Mouse (Mus musculus): Measurements from ENCODE around the gene Elf4. TPM values are rescaled to one million over a fixed set of nuclear protein-coding genes. Genes with fewer than 3 reads are reported as not detected.

Gene Elf4
- total RNA-seq, 2 experiments from 2014 or later, result 1.0 TPM

DNA sequence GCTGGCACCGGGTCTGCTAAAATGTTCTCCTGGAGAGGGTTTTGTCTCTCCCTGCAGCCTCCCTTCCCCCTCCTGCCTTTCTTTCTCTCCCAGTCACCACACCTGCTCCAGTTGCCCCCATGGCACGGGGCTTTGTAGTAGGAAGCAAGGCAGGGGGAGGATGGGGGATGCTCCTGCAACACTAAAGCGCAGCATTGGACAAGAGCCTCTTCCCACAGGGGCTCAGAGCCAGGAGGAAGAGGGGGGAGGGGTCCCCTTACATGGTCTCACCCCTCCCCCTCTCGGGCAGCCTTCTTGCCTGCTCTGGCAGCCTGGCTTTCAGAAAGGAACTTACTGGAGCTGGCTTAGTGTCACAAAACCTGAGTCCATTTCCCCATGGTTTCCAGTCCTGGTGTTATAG is 77.0 kb downstream of the Elf4 start:
- DNase-seq (ENCODE audit: low spot score in 2 of 2), result no peak

DNA sequence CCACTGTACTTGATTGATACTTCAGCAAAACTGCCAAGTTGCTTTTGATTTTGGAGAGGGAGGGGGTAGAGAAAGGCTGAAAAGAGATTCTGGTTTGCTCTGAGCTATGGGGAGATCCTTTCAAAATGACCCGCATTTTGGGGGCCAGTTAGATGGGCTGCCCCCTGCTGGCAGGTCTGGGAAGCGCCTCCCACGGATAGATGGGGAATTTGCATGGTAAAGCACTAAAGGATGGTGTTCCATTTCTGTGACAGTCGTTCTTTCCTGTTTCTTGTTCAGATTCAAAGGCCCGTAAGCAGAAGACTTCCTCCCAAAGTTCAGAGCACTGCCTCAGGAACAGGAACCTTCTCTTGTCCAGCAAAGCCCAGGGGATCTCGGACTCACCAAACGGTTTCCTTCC is 79.3 kb downstream of the Elf4 start:
- DNase-seq (ENCODE audit: low spot score in 2 of 2), result peak; percentile 60 to 63

DNA sequence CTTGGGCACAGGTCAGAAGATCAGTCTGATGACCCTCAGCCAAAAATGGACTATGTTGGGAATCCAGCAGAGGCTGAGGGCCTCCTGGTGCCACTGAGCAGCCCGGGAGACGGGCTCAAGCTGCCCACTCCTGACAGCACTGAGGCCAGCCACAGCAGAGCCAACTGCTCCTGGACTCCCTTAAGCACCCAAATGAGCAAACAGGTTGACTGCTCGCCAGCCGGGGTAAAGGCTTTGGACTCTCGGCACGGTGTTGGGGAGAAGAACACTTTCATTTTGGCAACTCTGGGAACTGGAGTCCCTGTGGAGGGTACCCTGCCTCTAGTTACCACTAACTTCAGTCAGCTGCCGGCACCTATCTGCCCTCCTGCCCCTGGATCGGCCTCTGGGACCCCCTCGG is 95.1 kb downstream of the Elf4 start:
- DNase-seq (ENCODE audit: low spot score in 2 of 2), result peak in 1 of 2 experiments; percentile 7

DNA sequence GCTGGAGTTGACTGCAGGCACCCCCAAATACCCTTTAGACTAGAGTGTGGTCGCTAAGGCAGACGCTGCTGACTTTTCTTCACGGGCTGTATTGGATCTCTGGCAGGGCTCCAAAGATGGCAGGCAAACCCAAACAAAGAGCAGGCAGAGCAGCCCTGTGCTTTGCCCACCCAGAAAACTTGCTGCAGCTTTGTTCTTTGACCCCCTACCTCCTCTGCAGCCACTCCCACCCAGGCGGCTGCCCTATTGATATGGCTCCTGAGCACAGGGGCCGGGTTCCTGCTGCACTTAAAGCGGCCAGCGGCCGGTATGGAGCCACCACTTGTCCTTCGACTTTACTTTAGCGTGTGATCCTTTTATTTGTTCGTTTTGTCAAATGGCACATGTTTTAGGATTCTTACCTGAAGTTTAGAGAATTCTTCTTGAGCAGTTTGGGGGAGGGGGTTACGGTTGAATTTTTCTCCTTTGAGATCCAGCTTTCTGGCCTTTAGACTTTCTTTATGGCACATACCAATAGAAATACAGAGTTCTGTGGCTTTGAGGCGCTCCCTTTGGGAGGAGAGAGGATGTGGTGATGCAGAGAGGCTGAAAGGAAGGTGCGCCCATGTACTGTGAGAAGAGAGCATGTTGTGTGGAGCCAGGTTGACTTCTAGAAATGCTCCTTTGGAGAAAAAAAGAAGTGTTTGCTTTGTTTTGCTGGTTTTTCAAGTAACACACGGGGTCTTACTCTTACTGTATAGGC is 96.9 kb downstream of the Elf4 start:
- no peak for DNase-seq (ENCODE audit: low spot score in 2 of 2)

Other genes starting within 250 kb of the Elf4 start
- gene Utp14a, start 206.3 kb downstream of the Elf4 start, total RNA-seq (2021), result 10 to 100 TPM; 18.4 to 22.4 TPM
- gene Bcorl1, start 121.8 kb downstream of the Elf4 start, total RNA-seq (2021), result 10 to 100 TPM; 17.6 to 19.6 TPM
- 10 to 100 TPM; 28.6 to 32.6 TPM for gene Aifm1, start 50.4 kb upstream of the Elf4 start, total RNA-seq (2021)
- gene Rab33a, start 56.2 kb upstream of the Elf4 start, total RNA-seq (2021), result 10 to 100 TPM; 23.3 to 24.2 TPM
- 10 to 100 TPM; 25.7 to 29.6 TPM for gene Zfp280c, start 131.4 kb upstream of the Elf4 start, total RNA-seq (2021)
- 10 to 100 TPM; 34.6 to 36.8 TPM for gene Slc25a14, start 160.3 kb upstream of the Elf4 start, total RNA-seq (2021)
- not detected for gene Gpr119, start 211.3 kb upstream of the Elf4 start, total RNA-seq (2021)
- 1 to 10 TPM; 7.7 to 7.8 TPM for gene Rbmx2, start 231.9 kb upstream of the Elf4 start, total RNA-seq (2021)